Mouse (Mus musculus): ENCODE results near the gene Tnnc2.

DNA sequence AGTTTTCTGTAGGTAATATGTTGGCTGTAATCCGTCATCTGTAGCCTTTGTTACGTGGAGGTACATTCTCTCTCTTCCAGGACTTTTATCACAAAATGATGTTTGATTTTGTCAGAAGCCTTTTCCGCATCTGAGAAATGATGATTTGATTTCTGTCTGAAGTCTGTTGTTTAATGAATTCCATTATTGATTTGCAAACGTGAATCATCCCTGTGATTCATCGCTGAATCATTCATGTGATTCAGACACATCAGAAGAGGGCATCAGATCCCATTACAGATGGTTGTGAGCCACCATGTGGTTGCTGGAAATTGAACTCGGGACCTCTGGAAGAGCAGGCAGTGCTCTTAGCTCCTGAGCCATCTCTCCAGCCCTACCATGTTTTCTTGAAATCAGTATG lies 30.8 kb downstream of the Tnnc2 start:
- TF ChIP-seq CTCF (IDR thresholded peaks at IDR 0.05; ENCODE audit: low read depth, low read length) (no peak), POLR2A (IDR thresholded peaks at IDR 0.05; ENCODE audit: borderline replicate concordance, low read depth, low read length) (no peak)

Measured in bone marrow macrophage, adult 2 months (primary cell).